In genomic region chr11:100519188-100519587, GRCm38 (mm10) we compare ENCODE assay signal across 18 mouse cellular contexts. TPM values are rescaled to one million over a fixed set of nuclear protein-coding genes. Genes with fewer than 3 reads are reported as not detected.
DNase-seq lines count a peak whose midpoint lies in the region; ATAC-seq and TF ChIP-seq lines count a peak whose summit lies in the region.
"Had no signal": no experiment of that assay in that cellular context is flagged by ENCODE, and none has a peak within 500 bp of the region (broad histone marks: within the 10 kb centered on the region; RNA-seq: fewer than 3 reads in every experiment).

No protein-coding gene starts in this region.

- peak; percentile 59 for DNase-seq in liver, adult 2 months (ENCODE audit: extremely low read depth, low read depth, low spot score)
- no peak for DNase-seq in liver, embryonic 11.5 days (ENCODE audit: low spot score)
- DNase-seq in kidney, postnatal 36 days, result peak; percentile 38 to 39
- peak; percentile 55 for DNase-seq in yolk sac, embryonic 10.5 days (ENCODE audit: low spot score)
- no peak for DNase-seq in heart, postnatal 25 days (ENCODE audit: low spot score)
- DNase-seq: cerebellum, postnatal 14 days; embryo, embryonic 11 days; gastrocnemius, postnatal 36 days; heart, postnatal 10 days; left cerebral cortex, postnatal 4 days; lung, adult 2 months; lung, postnatal 36 days; thymus, postnatal 25 days had no signal

- H3K9me3 ChIP-seq in forebrain, embryonic 15.5 days, result no peaks in the 10 kb centered on the region
- no peaks in the 10 kb centered on the region for H3K9me3 ChIP-seq in forebrain, embryonic 12.5 days
- no peaks in the 10 kb centered on the region for H3K9me3 ChIP-seq in liver, embryonic 11.5 days (ENCODE audit: control insufficient read depth, low read length)
- H3K9me3 ChIP-seq: embryonic facial prominence, embryonic 15.5 days; hindbrain, embryonic 15.5 days had no signal

- intact Hi-C loops in heart, postnatal 25 days (cut with DNase I), result no loop called here

- H3K36me3 ChIP-seq in forebrain, embryonic 15.5 days, result peaks cover 93% of the 10 kb centered on the region
- H3K36me3 ChIP-seq in forebrain, embryonic 12.5 days (replicated peaks), result peaks cover 100% of the 10 kb centered on the region
- peaks cover 54% of the 10 kb centered on the region for H3K36me3 ChIP-seq in liver, adult 2 months (ENCODE audit: control insufficient read depth, insufficient read depth, low read length)
- H3K36me3 ChIP-seq in liver, embryonic 11.5 days (ENCODE audit: control insufficient read depth, insufficient read depth, low read length), result peaks cover 75% of the 10 kb centered on the region

- H3K4me2 ChIP-seq in forebrain, embryonic 15.5 days (replicated peaks), result no peak overlapping the region
- H3K4me2 ChIP-seq in forebrain, embryonic 12.5 days, result no peak overlapping the region
- no peak overlapping the region for H3K4me2 ChIP-seq in liver, embryonic 11.5 days
- H3K4me2 ChIP-seq: embryonic facial prominence, embryonic 15.5 days; hindbrain, embryonic 15.5 days had no signal

- ATAC-seq in forebrain, embryonic 15.5 days (replicated peaks), result no peak
- no peak for ATAC-seq in forebrain, embryonic 12.5 days (ENCODE audit: low FRiP score)
- ATAC-seq in liver, embryonic 11.5 days (replicated peaks; ENCODE audit: low FRiP score), result no peak; the same call in 1 of the 2 replicates

- H3K79me2 ChIP-seq in liver, adult 2 months (ENCODE audit: control insufficient read depth, insufficient read depth, low read length), result no peaks in the 10 kb centered on the region; the same call in 1 of the 2 replicates

- H3K4me1 ChIP-seq in forebrain, embryonic 15.5 days, result peaks cover 14% of the 10 kb centered on the region
- peaks cover 4% of the 10 kb centered on the region for H3K4me1 ChIP-seq in forebrain, embryonic 12.5 days
- H3K4me1 ChIP-seq in liver, adult 2 months (ENCODE audit: control insufficient read depth, insufficient read depth, low read length), result peaks cover 63% of the 10 kb centered on the region
- H3K4me1 ChIP-seq in liver, embryonic 11.5 days (replicated peaks; ENCODE audit: control insufficient read depth, insufficient read depth, low read length), result peaks cover 3% of the 10 kb centered on the region; the same call in 1 of the 2 replicates

- H3K27ac ChIP-seq in forebrain, embryonic 15.5 days (replicated peaks), result 0 out of 2 replicates have a peak overlapping the region, but pooled peaks have one; percentile 57
- H3K27ac ChIP-seq in forebrain, embryonic 12.5 days, result no peak overlapping the region
- peak overlapping the region; percentile 56 for H3K27ac ChIP-seq in liver, adult 2 months (replicated peaks; ENCODE audit: insufficient read depth, low read depth, low read length)
- no peak overlapping the region for H3K27ac ChIP-seq in liver, embryonic 11.5 days (ENCODE audit: low read depth, low read length)
- H3K27ac ChIP-seq: embryonic facial prominence, embryonic 15.5 days; layer of hippocampus, adult 2 months had no signal

- no peak overlapping the region for H3K9ac ChIP-seq in forebrain, embryonic 15.5 days (replicated peaks)
- no peak overlapping the region for H3K9ac ChIP-seq in forebrain, embryonic 12.5 days
- peak overlapping the region; percentile 3; the same call in 1 of the 2 replicates for H3K9ac ChIP-seq in liver, adult 2 months (ENCODE audit: low read depth, low read length)
- H3K9ac ChIP-seq in liver, embryonic 11.5 days (ENCODE audit: low read depth, low read length), result no peak overlapping the region
- H3K9ac ChIP-seq: embryonic facial prominence, embryonic 15.5 days; hindbrain, embryonic 15.5 days had no signal

- no peak for TF ChIP-seq POLR2A in liver, adult 2 months (IDR thresholded peaks at IDR 0.05; ENCODE audit: extremely low read depth, insufficient read depth, low read length)

- H3K4me3 ChIP-seq in forebrain, embryonic 15.5 days, result no peak overlapping the region
- no peak overlapping the region for H3K4me3 ChIP-seq in forebrain, embryonic 12.5 days (replicated peaks)
- H3K4me3 ChIP-seq in liver, adult 2 months (ENCODE audit: insufficient read depth, low read depth, low read length), result no peak overlapping the region
- H3K4me3 ChIP-seq in liver, embryonic 11.5 days (ENCODE audit: low read depth, low read length), result no peak overlapping the region
- H3K4me3 ChIP-seq: embryonic facial prominence, embryonic 15.5 days; hindbrain, embryonic 15.5 days; layer of hippocampus, adult 2 months had no signal

- WGBS in forebrain, embryonic 15.5 days, result 81% methylated on average over 7 of the region's 7 CpGs
- 87% methylated on average over 7 of the region's 7 CpGs for WGBS in forebrain, embryonic 12.5 days
- 51% methylated on average over 7 of the region's 7 CpGs for WGBS in liver, adult 2 months
- WGBS in liver, embryonic 11.5 days, result 71% methylated on average over 7 of the region's 7 CpGs

- no peak for TF ChIP-seq CTCF in liver, adult 2 months (IDR thresholded peaks at IDR 0.05; ENCODE audit: low read depth, low read length)

- H3K27me3 ChIP-seq in forebrain, embryonic 15.5 days, result no peaks in the 10 kb centered on the region
- no peaks in the 10 kb centered on the region for H3K27me3 ChIP-seq in forebrain, embryonic 12.5 days
- H3K27me3 ChIP-seq in liver, adult 2 months (ENCODE audit: control insufficient read depth, insufficient read depth, low read length), result no peaks in the 10 kb centered on the region
- no peaks in the 10 kb centered on the region for H3K27me3 ChIP-seq in liver, embryonic 11.5 days (replicated peaks; ENCODE audit: control insufficient read depth, insufficient read depth, low read length)
- H3K27me3 ChIP-seq: embryonic facial prominence, embryonic 15.5 days; hindbrain, embryonic 15.5 days had no signal

RNA-seq across cellular contexts. Expression of gene Acly, which starts 8.6 kb away (rescaled TPM):
- polyA plus RNA-seq in forebrain, embryonic 15.5 days (2015; fragmentation: Nextera tagmentation; extraction: Ambion mirVana), result 230 and 237 TPM in 2 replicates
- 320 and 356 TPM in 2 replicates for polyA plus RNA-seq in forebrain, embryonic 12.5 days (2016; fragmentation: Nextera tagmentation; extraction: Ambion mirVana)
- 205 and 272 TPM in 2 replicates for total RNA-seq in liver, adult 2 months (2014; rRNA removed)
- 118 and 124 TPM in 2 replicates for polyA plus RNA-seq in liver, adult 2 months (2012; rRNA removed)
- 159 and 194 TPM in 2 replicates for polyA plus RNA-seq in liver, embryonic 11.5 days (2014; fragmentation: Nextera tagmentation; extraction: Ambion mirVana)
- 10 to 100 TPM; 31.6 to 41.6 TPM for total RNA-seq in heart, postnatal 25 days (2021)

RNA-seq across cellular contexts. Expression of gene Ttc25, which starts 26.2 kb away (rescaled TPM):
- 1.1 and 2.1 TPM in 2 replicates for polyA plus RNA-seq in forebrain, embryonic 15.5 days (2015; fragmentation: Nextera tagmentation; extraction: Ambion mirVana)
- polyA plus RNA-seq in forebrain, embryonic 12.5 days (2016; fragmentation: Nextera tagmentation; extraction: Ambion mirVana), result 2.1 and 2.6 TPM in 2 replicates
- total RNA-seq in liver, adult 2 months (2014; rRNA removed), result 0.28 and 0.40 TPM in 2 replicates
- polyA plus RNA-seq in liver, adult 2 months (2012; rRNA removed), result 0.04 and 0.05 TPM in 2 replicates
- polyA plus RNA-seq in liver, embryonic 11.5 days (2014; fragmentation: Nextera tagmentation; extraction: Ambion mirVana), result 0.18 and 0.26 TPM in 2 replicates
- total RNA-seq in heart, postnatal 25 days (2021), result under 1 TPM; 0.20 to 0.31 TPM

RNA-seq across cellular contexts. Expression of gene Klhl11, which starts 46.6 kb away (rescaled TPM):
- polyA plus RNA-seq in forebrain, embryonic 15.5 days (2015; fragmentation: Nextera tagmentation; extraction: Ambion mirVana), result 13.5 and 14.0 TPM in 2 replicates
- 13.9 and 16.7 TPM in 2 replicates for polyA plus RNA-seq in forebrain, embryonic 12.5 days (2016; fragmentation: Nextera tagmentation; extraction: Ambion mirVana)
- total RNA-seq in liver, adult 2 months (2014; rRNA removed), result 6.9 and 7.6 TPM in 2 replicates
- polyA plus RNA-seq in liver, adult 2 months (2012; rRNA removed), result 1.1 and 1.6 TPM in 2 replicates
- polyA plus RNA-seq in liver, embryonic 11.5 days (2014; fragmentation: Nextera tagmentation; extraction: Ambion mirVana), result 6.3 and 6.7 TPM in 2 replicates
- total RNA-seq in heart, postnatal 25 days (2021), result 1 to 10 TPM; 7.9 to 9.0 TPM

RNA-seq across cellular contexts. Expression of gene Cnp, which starts 55.5 kb away (rescaled TPM):
- 23.4 and 26.9 TPM in 2 replicates for polyA plus RNA-seq in forebrain, embryonic 15.5 days (2015; fragmentation: Nextera tagmentation; extraction: Ambion mirVana)
- 19.4 and 23.4 TPM in 2 replicates for polyA plus RNA-seq in forebrain, embryonic 12.5 days (2016; fragmentation: Nextera tagmentation; extraction: Ambion mirVana)
- 10.1 and 11.6 TPM in 2 replicates for total RNA-seq in liver, adult 2 months (2014; rRNA removed)
- polyA plus RNA-seq in liver, adult 2 months (2012; rRNA removed), result 11.0 and 17.3 TPM in 2 replicates
- polyA plus RNA-seq in liver, embryonic 11.5 days (2014; fragmentation: Nextera tagmentation; extraction: Ambion mirVana), result 19.4 and 19.7 TPM in 2 replicates
- 1 to 10 TPM; 5.4 to 7.3 TPM for total RNA-seq in heart, postnatal 25 days (2021)

Comparison
In these comparisons a context has a peak if more than half of its experiments do, and no peak if none do; other contexts are left out.
1. H3K27ac ChIP-seq: peak in forebrain, embryonic 15.5 days (single experiment) and liver, adult 2 months (single experiment); none in forebrain, embryonic 12.5 days (single experiment) and liver, embryonic 11.5 days (single experiment).
2. DNase-seq: peak in liver, adult 2 months (single experiment), kidney, postnatal 36 days (2 of 2) and yolk sac, embryonic 10.5 days (single experiment); none in liver, embryonic 11.5 days (single experiment) and heart, postnatal 25 days (single experiment).